Mouse (Mus musculus): ENCODE measurements around the gene Pou6f1. TPM values are rescaled to one million over a fixed set of nuclear protein-coding genes. Genes with fewer than 3 reads are reported as not detected.
A peak's percentile ranks its signal among the peaks of the same experiment; 100 is the strongest.

Pou6f1 gene
- polyA plus RNA-seq, 1 experiment: 184 TPM

- WGBS: under 1% methylated on average over 77 of the region's 77 CpGs
- Histone ChIP-seq H3K36me3 (ENCODE audit: control insufficient read depth, insufficient read depth, low read length) (peaks cover 18% of the 10 kb centered on the region), H3K4me1 (replicated peaks; ENCODE audit: control insufficient read depth, insufficient read depth, low read length) (peaks cover 21% of the 10 kb centered on the region), H3K4me3 (ENCODE audit: control insufficient read depth, insufficient read depth, low read length) (peak within 1 kb of the TSS; percentile 37), H3K27ac (ENCODE audit: control insufficient read depth, insufficient read depth, low read length) (no peak within 1 kb of the TSS), H3K27me3 (ENCODE audit: control insufficient read depth, insufficient read depth, low read length) (peaks cover 17% of the 10 kb centered on the region)
- DNase-seq: no peak
- no peak for TF ChIP-seq POLR2A (IDR thresholded peaks at IDR 0.05; ENCODE audit: control insufficient read depth, extremely low read depth, insufficient read depth, low read length, poor library complexity)
- TF ChIP-seq CTCF (IDR thresholded peaks at IDR 0.05; ENCODE audit: borderline replicate concordance, control insufficient read depth, extremely low read depth, insufficient read depth, low read length, poor library complexity): no peak
Measured at GRCm38 (mm10) chr15:100636700-100637501, 37.1 kb upstream of the Pou6f1 start, which contains the start of gene Smagp. Smagp (minus strand) TSS chr15:100636940.

DNA sequence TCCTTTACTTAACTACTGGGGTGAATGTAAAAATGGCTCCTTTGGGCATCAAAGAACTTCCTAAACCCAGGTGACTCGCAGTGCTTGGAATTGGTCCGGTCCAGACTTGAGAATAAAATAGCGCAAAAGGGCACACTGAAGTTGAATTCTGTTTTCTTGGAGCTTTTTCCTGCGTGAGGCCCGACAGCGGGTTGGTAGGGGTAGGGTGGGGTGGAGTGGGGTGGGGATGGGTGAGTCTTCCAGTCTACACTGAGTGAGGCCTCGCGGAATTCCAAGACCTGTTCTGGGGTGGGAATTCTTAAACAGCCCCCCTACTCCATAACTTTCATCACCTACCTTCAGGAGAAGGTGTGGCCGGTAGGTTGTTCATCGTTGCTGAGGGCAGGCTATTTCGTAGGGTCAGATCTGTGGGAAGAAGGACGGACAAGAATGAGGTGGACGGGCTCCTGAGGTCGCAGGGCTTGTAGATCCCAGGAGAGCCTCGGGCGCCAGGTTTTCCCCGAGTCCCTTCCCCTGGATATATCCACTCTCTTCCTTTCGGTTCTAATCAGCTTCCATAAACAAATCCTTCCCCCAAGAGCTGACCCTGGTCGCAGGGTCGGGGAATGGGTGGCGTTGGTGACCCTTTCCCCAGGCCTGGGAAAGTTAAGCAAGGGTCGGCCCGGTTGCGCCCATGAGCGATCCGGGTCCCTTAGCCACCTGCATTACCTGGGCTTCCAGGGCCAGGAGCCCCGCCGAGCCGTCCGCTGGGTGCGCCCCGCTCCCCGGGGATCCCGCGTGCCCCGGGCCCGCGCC lies 36.3 kb upstream of the Pou6f1 start:
- peak overlapping the region; percentile 37 for H3K4me3 ChIP-seq (ENCODE audit: control insufficient read depth, insufficient read depth, low read length)
- H3K27ac ChIP-seq (ENCODE audit: control insufficient read depth, insufficient read depth, low read length): no peak overlapping the region
- WGBS: 12% methylated on average over 38 of the region's 38 CpGs
- no peak for DNase-seq
- peaks cover 27% of the 10 kb centered on the region for H3K4me1 ChIP-seq (replicated peaks; ENCODE audit: control insufficient read depth, insufficient read depth, low read length)
- TF ChIP-seq POLR2A (IDR thresholded peaks at IDR 0.05; ENCODE audit: control insufficient read depth, extremely low read depth, insufficient read depth, low read length, poor library complexity) (no peak), CTCF (IDR thresholded peaks at IDR 0.05; ENCODE audit: borderline replicate concordance, control insufficient read depth, extremely low read depth, insufficient read depth, low read length, poor library complexity) (no peak)
- peaks cover 17% of the 10 kb centered on the region for H3K27me3 ChIP-seq (ENCODE audit: control insufficient read depth, insufficient read depth, low read length)
- peaks cover 10% of the 10 kb centered on the region for H3K36me3 ChIP-seq (ENCODE audit: control insufficient read depth, insufficient read depth, low read length)

DNA sequence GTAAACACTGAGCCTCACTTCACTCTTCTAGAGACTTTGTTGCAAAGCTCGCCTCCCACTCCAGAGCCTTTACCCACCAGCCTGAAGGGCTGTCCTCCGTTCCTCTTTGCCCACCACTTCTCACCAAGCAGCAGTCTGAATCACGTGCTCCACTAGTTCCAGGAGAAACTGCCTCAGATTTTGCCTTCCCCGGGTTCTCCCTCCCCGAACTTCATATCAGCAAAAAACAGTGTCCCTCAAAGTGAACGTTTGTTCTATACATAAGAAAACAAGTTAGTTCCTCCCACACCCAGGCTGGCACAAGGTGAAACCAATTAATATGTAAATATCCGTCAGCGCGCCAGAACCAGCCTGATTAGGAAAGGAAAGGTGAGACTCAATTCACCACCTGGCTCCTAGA lies 35.5 kb upstream of the Pou6f1 start:
- WGBS: 17% methylated on average over 9 of the region's 9 CpGs
- TF ChIP-seq POLR2A (IDR thresholded peaks at IDR 0.05; ENCODE audit: control insufficient read depth, extremely low read depth, insufficient read depth, low read length, poor library complexity) (no peak), CTCF (IDR thresholded peaks at IDR 0.05; ENCODE audit: borderline replicate concordance, control insufficient read depth, extremely low read depth, insufficient read depth, low read length, poor library complexity) (no peak)
- Histone ChIP-seq H3K27me3 (ENCODE audit: control insufficient read depth, insufficient read depth, low read length) (peaks cover 17% of the 10 kb centered on the region), H3K36me3 (ENCODE audit: control insufficient read depth, insufficient read depth, low read length) (peaks cover 5% of the 10 kb centered on the region), H3K27ac (ENCODE audit: control insufficient read depth, insufficient read depth, low read length) (no peak overlapping the region), H3K4me1 (replicated peaks; ENCODE audit: control insufficient read depth, insufficient read depth, low read length) (peaks cover 30% of the 10 kb centered on the region), H3K4me3 (ENCODE audit: control insufficient read depth, insufficient read depth, low read length) (no peak overlapping the region)
- no peak for DNase-seq

DNA sequence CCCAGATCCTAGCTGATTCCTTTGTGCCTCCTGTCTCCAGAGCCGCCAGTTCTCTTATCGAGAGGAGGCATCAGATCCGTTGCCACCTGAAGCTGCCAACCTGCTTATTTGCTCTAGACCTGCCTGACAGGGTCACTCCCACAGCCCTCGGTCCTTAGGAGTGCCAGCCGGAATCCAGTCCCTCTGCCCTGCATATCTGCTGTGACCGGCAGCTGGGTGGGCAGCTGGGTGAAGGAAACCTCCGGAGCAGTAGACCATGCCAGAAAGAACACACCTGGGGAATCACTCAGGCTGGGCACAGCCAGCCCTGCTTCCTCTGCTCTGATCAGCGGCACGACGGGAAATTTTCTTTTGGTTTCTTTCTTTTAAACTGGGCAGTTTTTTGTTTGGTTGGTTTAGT lies 33.6 kb upstream of the Pou6f1 start:
- DNase-seq: no peak
- Histone ChIP-seq H3K27me3 (ENCODE audit: control insufficient read depth, insufficient read depth, low read length) (peaks cover 17% of the 10 kb centered on the region), H3K36me3 (ENCODE audit: control insufficient read depth, insufficient read depth, low read length) (no peaks in the 10 kb centered on the region), H3K4me1 (replicated peaks; ENCODE audit: control insufficient read depth, insufficient read depth, low read length) (peaks cover 34% of the 10 kb centered on the region), H3K27ac (ENCODE audit: control insufficient read depth, insufficient read depth, low read length) (no peak overlapping the region), H3K4me3 (ENCODE audit: control insufficient read depth, insufficient read depth, low read length) (no peak overlapping the region)
- 56% methylated on average over 10 of the region's 10 CpGs for whole genome bisulfite sequencing
- TF ChIP-seq CTCF (IDR thresholded peaks at IDR 0.05; ENCODE audit: borderline replicate concordance, control insufficient read depth, extremely low read depth, insufficient read depth, low read length, poor library complexity) (no peak), POLR2A (IDR thresholded peaks at IDR 0.05; ENCODE audit: control insufficient read depth, extremely low read depth, insufficient read depth, low read length, poor library complexity) (no peak)

DNA sequence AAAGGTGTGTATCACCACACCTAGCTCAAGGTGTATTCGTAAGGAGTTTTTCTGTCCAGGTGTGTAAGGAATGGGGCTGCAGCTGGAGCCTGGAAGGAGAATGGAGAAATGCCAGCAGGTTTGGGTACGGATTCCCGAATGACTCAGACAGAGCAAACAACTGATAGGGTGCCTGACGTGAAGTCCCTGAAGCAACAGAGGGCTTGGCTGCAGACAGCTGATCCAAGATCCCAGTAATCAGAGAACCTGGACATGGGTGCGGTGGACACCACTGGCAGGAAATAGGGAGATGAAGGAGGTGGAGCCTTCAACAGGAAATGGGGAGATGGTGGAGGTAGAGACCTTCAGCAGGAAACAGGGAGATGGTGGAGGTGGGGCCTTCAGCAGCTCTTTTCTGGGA lies 32.5 kb upstream of the Pou6f1 start:
- Histone ChIP-seq H3K4me3 (ENCODE audit: control insufficient read depth, insufficient read depth, low read length) (no peak overlapping the region), H3K4me1 (replicated peaks; ENCODE audit: control insufficient read depth, insufficient read depth, low read length) (peaks cover 34% of the 10 kb centered on the region), H3K27me3 (ENCODE audit: control insufficient read depth, insufficient read depth, low read length) (peaks cover 17% of the 10 kb centered on the region), H3K27ac (ENCODE audit: control insufficient read depth, insufficient read depth, low read length) (no peak overlapping the region), H3K36me3 (ENCODE audit: control insufficient read depth, insufficient read depth, low read length) (no peaks in the 10 kb centered on the region)
- DNase-seq: no peak
- 88% methylated on average over 5 of the region's 5 CpGs for WGBS
- no peak for TF ChIP-seq CTCF (IDR thresholded peaks at IDR 0.05; ENCODE audit: borderline replicate concordance, control insufficient read depth, extremely low read depth, insufficient read depth, low read length, poor library complexity)
- no peak for TF ChIP-seq POLR2A (IDR thresholded peaks at IDR 0.05; ENCODE audit: control insufficient read depth, extremely low read depth, insufficient read depth, low read length, poor library complexity)

- no peaks in the 10 kb centered on the region for H3K36me3 ChIP-seq (ENCODE audit: control insufficient read depth, insufficient read depth, low read length)
- no peak overlapping the region for H3K27ac ChIP-seq (ENCODE audit: control insufficient read depth, insufficient read depth, low read length)
- 44% methylated on average over 12 of the region's 12 CpGs for WGBS
- no peak overlapping the region for H3K4me3 ChIP-seq (ENCODE audit: control insufficient read depth, insufficient read depth, low read length)
- H3K4me1 ChIP-seq (replicated peaks; ENCODE audit: control insufficient read depth, insufficient read depth, low read length): peaks cover 28% of the 10 kb centered on the region
- no peak for DNase-seq
- H3K27me3 ChIP-seq (ENCODE audit: control insufficient read depth, insufficient read depth, low read length): peaks cover 12% of the 10 kb centered on the region
- TF ChIP-seq CTCF (IDR thresholded peaks at IDR 0.05; ENCODE audit: borderline replicate concordance, control insufficient read depth, extremely low read depth, insufficient read depth, low read length, poor library complexity) (no peak), POLR2A (IDR thresholded peaks at IDR 0.05; ENCODE audit: control insufficient read depth, extremely low read depth, insufficient read depth, low read length, poor library complexity) (no peak)
Measured at GRCm38 (mm10) chr15:100631454-100632170, 31.8 kb upstream of the Pou6f1 start.
